Mouse (Mus musculus): ENCODE measurements around the gene Tiam2.

GRCm38 (mm10) chr17:3419368-3419928, 93.1 kb downstream of the Tiam2 start:
- no peak for TF ChIP-seq GATA1 (IDR thresholded peaks at IDR 0.05; ENCODE audit: borderline replicate concordance, low read length)
- no peak for TF ChIP-seq FLI1 (IDR thresholded peaks at IDR 0.05; ENCODE audit: low read length)

All from megakaryocyte, embryonic 14.5 days (primary cell).